Mouse (Mus musculus) heart, adult 8-10 months (tissue): ENCODE data around the gene Hook1. TPM values are rescaled to one million over a fixed set of nuclear protein-coding genes. Genes with fewer than 3 reads are reported as not detected.

Experiments
- total RNA-seq, 4 experiments: library from RNA; stranded (reverse); gene quantifications; 2 replicates each; pipeline ENCODE4 v1.2.4; 2022

Gene Hook1
- total RNA-seq, 4 experiments from 2014 or later, result 9.3 to 14.1 (median 11.8) TPM

Other genes starting within 250 kb of the Hook1 start
- not detected for gene Cyp2j13, start 110.3 kb downstream of the Hook1 start, total RNA-seq
- not detected for gene Cyp2j12, start 173.9 kb downstream of the Hook1 start, total RNA-seq